Mouse (Mus musculus) T-helper 1 cell (primary cell): ENCODE data around the gene Lix1.

Experiments used
- in situ Hi-C: fragments of 300-600 bp; cut with MboI, MseI; formaldehyde crosslinking; loops from one replicate; pipeline ENCODE4 v1.15.1; 2025; ENCODE audit warnings: high pct_unique_total_duplicates

Lix1 gene

GRCm38 (mm10) chr17:17409601-17410000 lies 7.1 kb downstream of the Lix1 start:
- in situ Hi-C loops, result no loop called here

GRCm38 (mm10) chr17:17411443-17411842 lies 9.0 kb downstream of the Lix1 start:
- in situ Hi-C loops, result loop anchor here (10.0 kb wide), 1 partner anchor 103 kb away; no protein-coding TSS in a partner anchor

- in situ Hi-C loops, result loop anchor here (10.0 kb wide), 1 partner anchor 103 kb away; no protein-coding TSS in a partner anchor
Observed at GRCm38 (mm10) chr17:17412176-17412575, 9.7 kb downstream of the Lix1 start.

- in situ Hi-C loops, result loop anchor here (10.0 kb wide), 1 partner anchor 101 kb away; no protein-coding TSS in a partner anchor
Observed at GRCm38 (mm10) chr17:17414206-17414605, 11.7 kb downstream of the Lix1 start.

- in situ Hi-C loops, result no loop called here
Observed at GRCm38 (mm10) chr17:17424609-17425307, 22.3 kb downstream of the Lix1 start.

GRCm38 (mm10) chr17:17425308-17425813 lies 22.9 kb downstream of the Lix1 start:
- in situ Hi-C loops, result no loop called here

- in situ Hi-C loops, result no loop called here
Observed at GRCm38 (mm10) chr17:17425906-17426305, 23.4 kb downstream of the Lix1 start.

- in situ Hi-C loops, result no loop called here
Observed at GRCm38 (mm10) chr17:17428888-17429287, 26.4 kb downstream of the Lix1 start.

GRCm38 (mm10) chr17:17433679-17434078 lies 31.2 kb downstream of the Lix1 start:
- in situ Hi-C loops, result loop anchor here (10.0 kb wide), 1 partner anchor 641 kb away; no protein-coding TSS in a partner anchor

GRCm38 (mm10) chr17:17438576-17439191 lies 36.2 kb downstream of the Lix1 start:
- in situ Hi-C loops, result loop anchor here (10.0 kb wide), 1 partner anchor 636 kb away; no protein-coding TSS in a partner anchor

- in situ Hi-C loops, result no loop called here
Observed at GRCm38 (mm10) chr17:17441876-17442498, 39.5 kb downstream of the Lix1 start.

- in situ Hi-C loops, result no loop called here
Observed at GRCm38 (mm10) chr17:17444297-17444886, 41.9 kb downstream of the Lix1 start.

- in situ Hi-C loops, result no loop called here
Observed at GRCm38 (mm10) chr17:17446683-17447082, 44.2 kb downstream of the Lix1 start.

- in situ Hi-C loops, result no loop called here
Observed at GRCm38 (mm10) chr17:17447821-17448220, 45.3 kb downstream of the Lix1 start.

GRCm38 (mm10) chr17:17448737-17449440 lies 46.4 kb downstream of the Lix1 start:
- in situ Hi-C loops, result no loop called here

GRCm38 (mm10) chr17:17449441-17449770 lies 46.9 kb downstream of the Lix1 start:
- in situ Hi-C loops, result no loop called here

GRCm38 (mm10) chr17:17451102-17451501 lies 48.6 kb downstream of the Lix1 start:
- in situ Hi-C loops, result no loop called here

- in situ Hi-C loops, result no loop called here
Observed at GRCm38 (mm10) chr17:17452617-17453016, 50.1 kb downstream of the Lix1 start.

GRCm38 (mm10) chr17:17454573-17454972 lies 52.1 kb downstream of the Lix1 start:
- in situ Hi-C loops, result no loop called here

GRCm38 (mm10) chr17:17485789-17486188 lies 83.3 kb downstream of the Lix1 start:
- in situ Hi-C loops, result no loop called here
